Mouse (Mus musculus): ENCODE measurements at regions not wholly inside any gene's neighbourhood (a gene's known extent, or its start where the extent isn't known, plus 50 kb on each side); places are given as distances from the start of the nearest gene placed in this dataset.
"Not testable (repeated sequence)": the region's sequence is repeated elsewhere in the genome, so short reads cannot be mapped to it uniquely, and the experiment has no call there.

DNA sequence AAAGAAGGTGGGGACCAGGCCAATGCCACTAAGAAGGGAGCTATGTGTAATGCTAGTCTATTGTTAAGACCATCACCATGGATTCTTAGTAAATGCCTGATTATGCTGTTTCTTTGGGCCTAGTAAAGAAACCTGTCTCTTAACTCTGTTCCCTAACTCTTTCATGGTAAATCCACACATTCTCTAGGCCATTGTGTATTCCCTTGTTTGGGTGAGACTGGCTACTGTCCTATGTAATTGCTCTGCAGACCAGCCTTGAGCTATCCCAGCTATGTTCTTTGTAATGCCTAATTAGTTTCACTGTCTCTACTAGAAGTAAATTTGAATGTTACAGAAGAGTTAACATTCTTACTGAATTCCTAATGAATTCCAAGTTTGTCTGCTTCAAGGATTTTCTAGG lies 186.9 kb upstream of the Gm10750 start:
- in situ Hi-C loops (cut with MboI, MseI), result no loop called here

DNA sequence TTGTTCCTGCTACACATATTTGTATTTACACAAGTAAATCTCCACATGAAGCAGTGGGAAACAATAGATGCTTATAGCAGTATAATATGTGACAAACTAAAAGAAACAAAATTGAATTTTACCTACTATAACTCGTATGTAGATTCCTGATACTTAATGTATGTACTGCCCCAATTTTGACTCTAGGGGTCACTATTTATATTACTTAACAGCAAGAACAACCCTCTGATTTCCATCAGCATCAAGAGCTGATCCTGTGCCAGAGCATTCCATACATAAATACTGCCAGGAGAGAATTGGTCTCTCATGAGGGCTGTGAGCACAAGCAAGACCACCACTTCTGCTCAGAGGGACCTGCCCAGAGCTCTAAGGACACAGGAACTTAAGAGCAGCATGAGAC lies 178.7 kb upstream of the Gm10750 start:
- in situ Hi-C loops (cut with MboI, MseI), result no loop called here

DNA sequence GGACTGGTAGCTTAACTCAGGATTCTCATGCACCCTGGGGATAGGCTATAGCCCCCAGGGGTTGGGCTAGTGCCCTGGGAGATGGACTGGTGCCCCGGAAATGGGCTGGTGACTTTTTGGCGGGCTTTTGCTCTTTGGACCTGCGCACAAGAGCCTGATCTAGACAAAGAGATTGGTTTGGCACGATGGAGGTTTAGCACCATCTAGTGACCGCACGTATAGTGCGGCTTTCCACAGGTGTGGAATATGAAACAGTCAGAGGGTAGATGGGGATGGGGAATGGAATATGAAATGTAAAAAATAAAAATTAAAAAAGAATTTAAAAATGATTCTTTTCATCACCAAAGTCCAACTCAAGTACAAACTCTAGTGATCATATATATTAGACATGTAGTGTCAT lies 141.4 kb upstream of the Gm10750 start:
- in situ Hi-C loops (cut with MboI, MseI), result not testable (repeated sequence)

DNA sequence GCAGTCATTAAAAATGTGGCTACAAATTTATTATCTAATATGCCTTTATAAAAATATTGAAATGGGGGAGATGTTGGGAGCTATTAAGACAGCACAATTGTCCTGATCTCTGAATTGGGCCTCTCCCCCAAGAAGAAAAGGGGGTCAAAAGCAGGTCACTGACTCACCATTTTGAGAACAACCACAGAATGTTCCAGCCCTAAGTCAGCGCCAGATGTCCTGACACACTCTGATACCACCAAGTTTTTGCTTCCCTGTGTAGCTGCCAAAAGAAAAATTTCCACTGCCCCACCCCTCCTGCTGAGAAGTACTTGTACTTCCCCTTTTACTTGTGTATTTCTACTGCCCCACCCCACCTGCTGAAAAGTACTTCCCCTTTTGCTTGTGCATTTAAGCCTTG lies 92.5 kb upstream of the Gm10750 start:
- in situ Hi-C loops (cut with MboI, MseI), result loop anchor here (10.0 kb wide), 1 partner anchor 1315 kb away; no protein-coding TSS in a partner anchor

DNA sequence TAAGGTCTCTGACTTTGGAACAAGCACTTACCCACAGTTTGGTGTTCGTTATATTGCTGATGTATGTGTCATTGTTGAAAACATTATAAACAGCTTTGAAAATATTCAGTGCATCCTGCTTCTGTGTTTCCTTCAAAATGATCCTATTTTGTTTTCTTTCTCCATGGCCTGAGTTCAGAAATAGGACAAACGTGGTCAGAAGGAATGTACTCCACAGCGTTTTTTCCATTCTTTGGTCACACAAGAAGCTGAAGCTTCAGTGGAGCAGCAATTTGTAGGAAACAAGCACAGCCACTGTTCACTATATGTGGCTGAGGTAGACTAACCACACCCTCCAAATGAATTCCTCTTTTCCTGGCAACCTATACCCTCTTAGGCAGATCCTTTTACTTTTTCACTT lies 75.1 kb upstream of the Gm10750 start:
- in situ Hi-C loops (cut with MboI, MseI), result no loop called here

Data from T-helper 2 cell (primary cell).